Mouse (Mus musculus) forebrain, embryonic 14.5 days (tissue): Measurements from ENCODE around the gene Ttc27. TPM values are rescaled to one million over a fixed set of nuclear protein-coding genes. Genes with fewer than 3 reads are reported as not detected.

ENCODE experiments used
- ATAC-seq: fragments of 200-750 bp; cut with Nextera tagmentation; 2 replicates; pipeline ENCODE4 v1.8.0; 2017; ENCODE audit warnings: mild to moderate bottlenecking, moderate library complexity
- DNase-seq: peaks from one replicate; pipeline ENCODE4 v3.0.0-alpha.2; 2015; ENCODE audit warnings: low spot score
- H3K27ac ChIP-seq: fragments of 300-500 bp; sonication (generic); 2 replicates; pipeline ENCODE4 v1.5.1; 2014; ENCODE audit warnings: low read depth, mild to moderate bottlenecking, control low read depth, low read length, moderate library complexity
- H3K27me3 ChIP-seq: fragments of 300-500 bp; sonication (generic); replicated peaks from 2 replicates; pipeline ENCODE4 v1.6.1; 2014; ENCODE audit warnings: low read length, control low read depth, mixed read lengths; ENCODE audit not compliant: control insufficient read depth, insufficient read depth
- H3K36me3 ChIP-seq: fragments of 300-500 bp; sonication (generic); 2 replicates; pipeline ENCODE4 v1.6.1; 2014; ENCODE audit warnings: low read length, control low read depth; ENCODE audit not compliant: control insufficient read depth, insufficient read depth
- H3K4me1 ChIP-seq: fragments of 300-500 bp; sonication (generic); 2 replicates; pipeline ENCODE4 v1.6.1; 2014; ENCODE audit warnings: antibody characterized with exemption, low read length, control low read depth; ENCODE audit not compliant: control insufficient read depth, insufficient read depth
- H3K4me2 ChIP-seq: fragments of 300-500 bp; sonication (generic); 2 replicates; pipeline ENCODE4 v1.6.1; 2014; ENCODE audit warnings: mild to moderate bottlenecking, control low read depth, low read length
- H3K4me3 ChIP-seq: fragments of 300-500 bp; sonication (generic); 2 replicates; pipeline ENCODE4 v1.5.1; 2014; ENCODE audit warnings: low read depth, low read length, control low read depth
- H3K9ac ChIP-seq: fragments of 300-500 bp; sonication (generic); 2 replicates; pipeline ENCODE4 v1.6.1; 2014; ENCODE audit warnings: mild to moderate bottlenecking, low read length, control low read depth, moderate library complexity
- H3K9me3 ChIP-seq: fragments of 300-500 bp; sonication (generic); replicated peaks from 2 replicates; pipeline ENCODE4 v1.6.1; 2016; ENCODE audit warnings: low read length, control low read depth, mixed read lengths; ENCODE audit not compliant: control insufficient read depth
- WGBS: fragments of 180-500 bp; shearing (Covaris S2); extraction: QIAGEN DNeasy Blood & Tissue Kit; methylation state at CpG from one replicate; pipeline ENCODE4 v1.1.7; 2014; 5-methylcytosine and 5-hydroxymethylcytosine counted together
- polyA plus RNA-seq: library from polyadenylated mRNA; unstranded; fragments of >200 nt; fragmentation: Nextera tagmentation; extraction: Ambion mirVana; gene quantifications from 2 replicates; pipeline ENCODE4 v1.2.1, GENCODE M21; 2014

Ttc27 gene
- polyA plus RNA-seq, 1 experiment from 2014 or later, result 20.7 TPM

DNA sequence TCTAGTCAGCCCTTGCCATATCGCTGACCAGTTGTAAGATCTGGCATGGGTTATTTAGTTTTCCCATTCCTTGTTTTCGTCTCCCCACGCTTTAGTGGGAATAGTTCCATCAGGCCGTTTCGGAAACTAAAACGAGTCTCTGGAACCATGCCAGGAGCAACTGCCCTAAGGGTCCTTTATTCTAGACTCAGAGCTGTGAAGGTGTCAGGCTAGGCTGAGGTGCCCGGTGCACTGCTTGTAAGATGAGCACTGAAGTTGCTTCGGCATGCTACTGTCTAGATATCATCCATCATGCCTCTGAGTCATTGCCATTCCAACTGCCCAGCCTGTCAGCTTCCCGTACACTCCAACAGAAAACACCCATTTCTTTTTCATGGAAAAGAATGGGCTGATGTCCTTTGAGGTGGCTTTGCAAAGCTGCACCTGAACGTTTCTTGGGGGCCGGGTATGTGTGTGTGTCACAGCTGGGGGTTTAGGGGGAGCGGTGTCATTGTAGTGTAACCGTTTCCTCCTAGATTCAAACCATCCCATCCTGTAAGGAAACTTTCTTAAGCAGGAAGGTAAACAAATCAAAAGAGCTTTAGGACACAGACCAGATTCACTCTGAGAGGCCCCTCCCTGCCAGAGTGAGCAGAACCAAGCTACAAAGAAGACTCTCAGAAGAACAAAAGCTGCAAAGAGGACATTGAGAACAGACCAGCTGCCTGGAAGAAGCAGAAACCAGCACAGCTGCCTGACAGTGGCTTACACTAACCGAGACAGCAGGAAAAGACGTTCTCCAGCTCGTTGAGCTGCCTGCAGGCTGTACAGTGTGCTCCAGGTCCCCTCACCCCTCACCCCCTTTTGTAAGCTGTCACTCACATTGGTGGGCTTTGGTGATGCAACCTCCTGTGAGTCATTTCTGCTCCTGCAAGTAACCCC is 186.1 kb downstream of the Ttc27 start:
- Histone ChIP-seq H3K9ac (no peak overlapping the region), H3K27ac (no peak overlapping the region), H3K27me3 (no peaks in the 10 kb centered on the region), H3K9me3 (no peaks in the 10 kb centered on the region), H3K4me3 (no peak overlapping the region), H3K36me3 (no peaks in the 10 kb centered on the region), H3K4me2 (no peak overlapping the region), H3K4me1 (peaks cover 3% of the 10 kb centered on the region; the same call in 1 of the 2 replicates)
- DNase-seq, result peak; percentile 31
- ATAC-seq, result peak; percentile 37; the same call in 1 of the 2 replicates
- WGBS, result 42% methylated on average over 16 of the region's 16 CpGs

DNA sequence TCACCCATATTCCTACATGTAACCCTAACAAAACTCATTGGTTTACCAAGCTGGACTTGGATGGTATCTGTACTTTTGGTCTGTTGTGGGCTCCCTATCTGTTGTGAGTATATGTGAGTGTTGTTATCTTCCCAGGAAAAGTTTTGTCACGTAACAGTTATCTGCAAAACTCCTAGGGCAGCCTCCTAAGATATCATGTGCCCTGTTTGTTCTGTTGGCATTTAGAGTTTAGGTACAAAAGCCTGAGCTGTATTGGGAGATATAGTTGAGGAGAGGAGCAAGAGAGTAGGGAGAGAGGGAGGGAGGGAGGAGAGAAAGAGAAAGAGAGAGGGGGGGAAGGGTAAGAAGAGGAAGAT is 186.8 kb downstream of the Ttc27 start:
- Histone ChIP-seq H3K4me2 (no peak overlapping the region), H3K27ac (no peak overlapping the region), H3K27me3 (no peaks in the 10 kb centered on the region), H3K9me3 (no peaks in the 10 kb centered on the region), H3K9ac (no peak overlapping the region), H3K4me1 (peaks cover 3% of the 10 kb centered on the region; the same call in 1 of the 2 replicates), H3K36me3 (no peaks in the 10 kb centered on the region), H3K4me3 (no peak overlapping the region)
- WGBS, result 94% methylated on average over 1 of the region's 1 CpGs
- ATAC-seq (no peak), DNase-seq (no peak)

DNA sequence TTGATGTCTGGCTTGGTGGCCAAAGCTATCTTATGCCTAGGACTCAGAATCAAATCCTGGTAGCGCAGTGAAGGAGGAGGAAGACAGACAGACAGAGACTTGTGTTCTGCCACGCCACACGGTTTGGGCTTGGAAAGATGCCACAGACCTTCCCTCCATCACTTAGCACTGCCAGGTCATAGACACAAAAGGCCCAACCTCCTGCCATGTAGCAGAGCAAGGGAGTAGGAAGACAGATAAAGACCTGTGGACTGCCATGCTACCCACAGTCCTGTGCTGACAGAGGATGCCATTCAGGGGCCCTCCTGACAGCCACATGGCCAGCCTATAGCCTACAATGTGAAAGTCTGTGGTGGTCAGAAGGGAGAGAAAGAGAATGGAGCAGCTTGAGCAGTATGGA is 187.4 kb downstream of the Ttc27 start:
- Histone ChIP-seq H3K9me3 (no peaks in the 10 kb centered on the region), H3K4me3 (no peak overlapping the region), H3K27me3 (no peaks in the 10 kb centered on the region), H3K4me1 (peaks cover 3% of the 10 kb centered on the region; the same call in 1 of the 2 replicates), H3K36me3 (no peaks in the 10 kb centered on the region), H3K4me2 (no peak overlapping the region), H3K27ac (no peak overlapping the region), H3K9ac (no peak overlapping the region)
- ATAC-seq (no peak), DNase-seq (no peak)
- 84% methylated on average over 3 of the region's 3 CpGs for WGBS

DNA sequence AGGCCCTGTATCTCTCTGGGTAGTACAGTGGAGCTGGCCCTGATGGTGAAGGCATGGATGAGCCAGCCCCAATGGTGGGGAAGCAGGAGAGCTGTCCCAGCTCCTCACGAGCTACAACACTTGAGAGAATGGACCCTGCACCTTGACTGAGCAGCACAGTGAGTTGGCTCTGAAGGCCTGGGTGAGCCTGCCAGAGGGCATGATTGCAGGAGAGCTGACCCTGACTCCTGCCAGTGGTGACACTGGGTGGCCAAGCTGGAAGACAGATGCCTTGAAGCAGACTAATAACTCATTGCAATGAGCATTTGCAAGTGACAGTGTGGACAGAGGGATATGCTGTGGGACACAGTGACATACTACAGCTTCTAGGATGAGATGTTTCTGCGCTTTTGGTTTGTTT is 195.5 kb downstream of the Ttc27 start:
- no peak overlapping the region for H3K27ac ChIP-seq
- peaks cover 2% of the 10 kb centered on the region; the same call in 1 of the 2 replicates for H3K9me3 ChIP-seq
- H3K4me3 ChIP-seq, result no peak overlapping the region
- no peak for ATAC-seq
- H3K4me2 ChIP-seq, result no peak overlapping the region
- no peaks in the 10 kb centered on the region for H3K4me1 ChIP-seq
- no peaks in the 10 kb centered on the region for H3K36me3 ChIP-seq
- H3K9ac ChIP-seq, result no peak overlapping the region
- 94% methylated on average over 2 of the region's 2 CpGs for WGBS
- no peak for DNase-seq
- H3K27me3 ChIP-seq, result no peaks in the 10 kb centered on the region

Other genes starting within 250 kb of the Ttc27 start
- 65.7 and 67.4 TPM in 2 replicates for gene Yipf4, start 228.2 kb upstream of the Ttc27 start, polyA plus RNA-seq
- gene Birc6, start 189.4 kb upstream of the Ttc27 start, polyA plus RNA-seq, result 63.7 and 83.4 TPM in 2 replicates